Mouse (Mus musculus) urinary bladder, postnatal 36 days (tissue): Measurements from ENCODE around the gene Rreb1.
A peak's percentile ranks its signal among the peaks of the same experiment; 100 is the strongest.

Source experiments
- DNase-seq, 2 experiments: peaks; one replicate each; pipeline ENCODE4 v3.0.0; 2022; ENCODE audit warnings: low spot score in 2 of 2, mixed read lengths in 1 of 2

Gene Rreb1

GRCm38 (mm10) chr13:37778594-37779231 lies 513 bp downstream of the Rreb1 start:
- peak; percentile 3 to 11 for DNase-seq

- no peak for DNase-seq
Observed at GRCm38 (mm10) chr13:37779251-37779667, 1.1 kb downstream of the Rreb1 start.

GRCm38 (mm10) chr13:37781557-37781956 lies 3.4 kb downstream of the Rreb1 start:
- DNase-seq: no peak

- no peak for DNase-seq
Observed at GRCm38 (mm10) chr13:37782144-37782543, 3.9 kb downstream of the Rreb1 start.

- no peak for DNase-seq
Observed at GRCm38 (mm10) chr13:37783676-37784075, 5.5 kb downstream of the Rreb1 start.

GRCm38 (mm10) chr13:37784226-37784625 lies 6.0 kb downstream of the Rreb1 start:
- DNase-seq: peak in 1 of 2 experiments; percentile 4

GRCm38 (mm10) chr13:37792739-37793336 lies 14.6 kb downstream of the Rreb1 start:
- DNase-seq: no peak

GRCm38 (mm10) chr13:37798811-37799210 lies 20.6 kb downstream of the Rreb1 start:
- no peak for DNase-seq

GRCm38 (mm10) chr13:37799413-37799812 lies 21.2 kb downstream of the Rreb1 start:
- DNase-seq: no peak

- DNase-seq: no peak
Observed at GRCm38 (mm10) chr13:37801101-37802075, 23.2 kb downstream of the Rreb1 start.

- DNase-seq: no peak
Observed at GRCm38 (mm10) chr13:37802246-37803003, 24.2 kb downstream of the Rreb1 start.

GRCm38 (mm10) chr13:37803244-37803643 lies 25.0 kb downstream of the Rreb1 start:
- DNase-seq: no peak

- DNase-seq: no peak
Observed at GRCm38 (mm10) chr13:37804023-37804422, 25.8 kb downstream of the Rreb1 start.

GRCm38 (mm10) chr13:37815001-37815400 lies 36.8 kb downstream of the Rreb1 start:
- DNase-seq: no peak

GRCm38 (mm10) chr13:37816736-37817135 lies 38.5 kb downstream of the Rreb1 start:
- DNase-seq: no peak

- no peak for DNase-seq
Observed at GRCm38 (mm10) chr13:37821413-37821812, 43.2 kb downstream of the Rreb1 start.

GRCm38 (mm10) chr13:37824331-37824920 lies 46.2 kb downstream of the Rreb1 start:
- no peak for DNase-seq

GRCm38 (mm10) chr13:37824956-37825645 lies 46.9 kb downstream of the Rreb1 start:
- DNase-seq: peak in 1 of 2 experiments; percentile 9

GRCm38 (mm10) chr13:37825646-37826280 lies 47.6 kb downstream of the Rreb1 start:
- peak; percentile 48 to 65 for DNase-seq
